Mouse (Mus musculus) erythroblast, adult 5-6 weeks (primary cell): Measurements from ENCODE around the gene Rpl21. TPM values are rescaled to one million over a fixed set of nuclear protein-coding genes. Genes with fewer than 3 reads are reported as not detected.

Source experiments
- ATAC-seq: replicated peaks from 2 replicates; pipeline ENCODE4 v1.8.0; 2016; ENCODE audit warnings: moderate number of reproducible peaks, mild to moderate bottlenecking, moderate TSS enrichment, inconsistent platforms; ENCODE audit not compliant: poor library complexity, low FRiP score, severe bottlenecking
- total RNA-seq, 2 experiments: library from RNA; stranded (forward) in 1 of 2; stranded (reverse) in 1 of 2; fragments of 150-400 nt in 1 of 2; fragments of 200-764, 138-1000 nt in 1 of 2; gene quantifications; 2 replicates each; pipeline versions ENCODE4 v1.2.3 to v1.2.4; 2015 to 2017; ENCODE audit warnings: low replicate concordance in 2 of 2

Rpl21 gene
- total RNA-seq (2015; ENCODE audit: low replicate concordance) (373 and 491 TPM in 2 replicates), total RNA-seq (2017; ENCODE audit: low replicate concordance) (439 and 475 TPM in 2 replicates)

DNA sequence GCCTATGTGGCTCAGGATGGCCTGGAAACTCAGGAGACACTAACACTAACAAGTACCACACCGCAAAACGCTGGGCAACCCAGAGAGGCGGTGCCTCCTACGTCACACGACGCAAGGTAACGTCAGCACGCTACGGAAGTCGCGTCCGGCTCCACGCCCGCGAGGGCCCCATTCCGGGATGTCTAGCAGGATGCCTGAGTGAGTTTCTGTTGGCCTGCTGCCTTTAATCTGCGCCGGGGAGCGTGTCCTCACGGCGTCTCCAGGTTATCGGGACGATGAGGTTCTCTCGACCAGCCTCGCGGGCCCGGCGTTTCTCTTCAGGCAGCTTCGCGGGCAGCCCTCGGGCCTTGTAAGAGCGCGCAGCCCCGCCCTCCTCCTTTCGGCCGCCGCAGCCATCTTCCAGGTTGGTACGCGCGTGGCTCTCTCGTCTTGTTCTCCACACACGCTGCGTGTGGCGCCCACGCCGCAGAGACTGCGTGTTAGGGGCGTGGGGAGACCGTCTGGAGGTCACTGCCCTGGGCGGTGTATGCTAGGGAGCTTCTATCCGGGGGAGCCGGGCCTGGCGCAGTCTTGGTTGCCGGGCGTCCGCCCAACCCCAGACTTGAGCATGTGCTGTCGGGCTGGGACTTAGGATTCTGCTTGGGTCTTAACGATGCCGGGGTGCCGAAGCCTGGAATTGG is at the start of gene Rpl21:
TSS of gene Rpl21 (plus strand) at position 122 of the 680 bp plus-strand sequence.
- ATAC-seq: peak; percentile 95

DNA sequence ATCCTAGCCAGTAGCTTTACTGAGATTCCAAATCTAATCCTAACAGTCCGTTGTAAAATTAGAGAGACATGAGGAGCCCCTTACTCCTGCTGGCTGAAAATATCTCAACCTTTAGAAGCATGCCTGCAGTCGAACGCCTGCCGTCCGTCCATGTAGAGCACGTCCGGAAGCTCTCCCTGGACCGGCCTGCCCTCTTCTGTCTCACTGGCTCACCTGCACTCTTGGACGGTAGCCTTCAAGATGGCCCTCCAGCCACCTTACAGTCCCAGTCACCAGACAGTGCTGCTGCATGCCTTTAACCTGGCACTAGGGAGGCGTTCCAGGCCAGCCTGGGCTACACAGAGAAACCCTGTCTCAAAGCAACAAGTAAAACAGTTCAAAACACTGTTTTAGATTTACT is 49.4 kb upstream of the Rpl21 start:
- ATAC-seq: no peak

DNA sequence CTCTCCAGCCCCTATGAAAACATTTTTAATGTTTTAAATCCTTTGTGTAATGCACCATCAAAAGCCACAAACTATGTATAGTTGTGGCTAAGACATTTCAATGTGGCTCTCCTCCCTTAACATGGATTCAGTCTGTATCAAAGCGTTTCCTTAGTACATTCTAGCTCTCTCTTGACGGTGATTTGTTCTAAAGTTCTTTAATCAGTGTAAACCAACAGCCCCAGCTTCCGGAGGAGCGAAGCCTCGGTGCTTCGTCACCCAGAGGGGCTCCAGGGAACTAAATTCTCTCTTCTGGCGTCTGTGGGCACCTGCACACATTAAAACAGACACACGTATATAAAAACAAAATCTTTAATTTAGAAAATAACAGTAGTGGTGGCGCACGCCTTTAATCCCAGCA is 48.8 kb upstream of the Rpl21 start:
- no peak for ATAC-seq

DNA sequence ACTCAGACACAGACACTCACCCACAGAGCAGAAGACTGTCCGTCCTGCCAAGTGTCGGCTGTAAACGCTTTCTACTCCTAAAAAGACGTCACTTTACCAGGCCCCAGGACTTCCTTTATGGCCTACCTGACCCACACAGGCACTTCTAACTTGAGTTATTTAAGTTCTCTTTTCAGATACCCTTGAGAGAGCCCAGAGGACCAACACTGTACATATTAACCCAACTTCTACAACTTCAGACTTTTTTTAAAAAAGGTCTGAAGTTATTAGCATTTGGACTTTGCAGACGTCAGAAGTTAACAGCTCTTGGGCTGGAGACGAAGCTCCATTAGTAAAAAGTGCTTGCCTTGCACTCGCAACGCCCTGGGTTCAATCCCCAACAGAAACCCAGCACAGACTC is 46.6 kb upstream of the Rpl21 start:
- ATAC-seq: no peak

DNA sequence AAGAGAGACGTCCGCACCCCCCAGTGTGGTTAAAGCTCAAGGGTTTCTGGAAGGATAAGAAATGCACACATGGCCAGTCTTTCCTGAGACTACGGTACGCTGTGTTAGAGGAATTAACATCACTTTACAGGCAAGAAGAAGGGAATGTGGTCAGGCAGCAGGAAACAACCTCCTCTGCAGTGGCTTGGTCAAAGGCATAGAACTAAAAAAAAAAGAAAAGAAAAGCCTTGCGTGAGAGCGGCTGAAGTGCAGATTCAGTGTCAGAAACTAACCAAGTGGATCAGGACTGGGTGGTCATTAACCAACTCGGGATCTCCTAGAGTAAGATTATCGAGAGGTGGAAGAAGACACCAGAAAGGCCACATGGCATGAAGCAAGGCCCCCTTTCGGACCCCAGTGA is 43.3 kb upstream of the Rpl21 start:
- ATAC-seq: no peak

DNA sequence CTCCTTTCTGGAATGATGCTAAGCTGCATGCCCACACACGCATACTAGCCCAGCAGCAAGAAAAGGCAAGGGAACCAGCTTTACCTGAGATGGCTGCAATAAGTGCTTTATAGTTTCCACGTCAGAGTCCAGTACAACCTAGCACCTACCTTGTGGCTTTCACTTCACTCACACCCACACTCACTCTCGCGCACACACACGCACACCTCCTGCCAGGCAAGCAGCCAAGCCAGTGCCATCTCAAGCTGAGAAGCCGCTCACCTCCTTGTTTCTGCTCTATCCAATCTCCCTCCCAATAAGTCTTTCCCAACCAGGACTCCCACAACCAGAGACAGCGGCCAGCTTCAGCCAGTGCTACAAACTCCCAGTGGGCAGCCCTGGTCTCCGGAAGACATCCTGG is 41.7 kb upstream of the Rpl21 start:
- no peak for ATAC-seq

DNA sequence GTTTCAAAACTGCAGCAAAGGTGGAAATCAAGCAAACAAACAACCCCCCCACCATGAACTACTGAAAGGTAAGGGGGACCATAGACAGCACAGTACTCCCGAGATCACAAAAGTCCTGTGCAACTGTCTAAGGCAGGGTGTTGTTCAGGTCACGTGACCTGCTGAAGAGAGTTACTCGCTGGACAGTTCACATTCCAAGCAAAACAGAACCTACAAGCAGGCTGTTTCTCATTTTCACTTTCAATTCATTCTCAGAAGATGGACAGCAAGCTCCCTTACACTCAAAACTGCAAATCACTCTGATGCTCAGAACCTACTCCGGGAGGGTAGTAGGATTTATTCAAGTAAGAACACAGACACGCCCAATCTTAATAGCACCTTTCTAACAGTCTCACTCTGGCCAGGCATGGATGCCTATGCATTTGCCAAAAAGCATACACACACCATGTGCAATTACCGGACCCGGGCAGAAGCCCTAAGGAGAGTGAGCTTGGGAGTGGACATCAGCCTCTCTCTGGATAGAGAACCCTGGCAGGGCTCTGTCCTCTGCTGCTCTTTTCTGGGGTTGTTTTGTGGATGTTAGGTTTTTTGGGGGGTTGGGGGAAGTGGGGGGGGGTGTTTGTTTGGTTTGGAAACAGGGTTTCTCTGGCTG is 40.4 kb upstream of the Rpl21 start:
- ATAC-seq: no peak

DNA sequence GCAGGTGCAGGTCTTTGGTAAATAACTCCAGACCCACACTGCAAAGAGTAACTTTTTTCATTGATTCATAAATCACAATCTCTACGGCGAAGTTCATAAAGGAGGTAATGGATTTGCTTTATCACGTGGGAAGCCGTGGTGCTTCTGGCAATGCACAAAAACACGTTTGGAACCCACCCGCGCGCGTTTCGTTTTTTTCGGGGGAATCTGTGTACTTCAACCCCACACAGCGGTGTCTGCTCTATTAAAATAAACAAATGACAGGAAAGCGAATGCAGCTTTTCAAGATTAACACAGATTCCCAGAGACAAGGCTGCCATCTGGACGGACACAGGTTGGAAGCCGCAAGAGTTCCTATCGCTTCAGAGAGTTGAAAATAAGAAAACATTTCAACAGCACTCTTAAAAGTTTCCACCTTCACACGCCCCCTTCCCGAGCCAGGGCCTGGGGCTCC is 39.0 kb upstream of the Rpl21 start:
- no peak for ATAC-seq

DNA sequence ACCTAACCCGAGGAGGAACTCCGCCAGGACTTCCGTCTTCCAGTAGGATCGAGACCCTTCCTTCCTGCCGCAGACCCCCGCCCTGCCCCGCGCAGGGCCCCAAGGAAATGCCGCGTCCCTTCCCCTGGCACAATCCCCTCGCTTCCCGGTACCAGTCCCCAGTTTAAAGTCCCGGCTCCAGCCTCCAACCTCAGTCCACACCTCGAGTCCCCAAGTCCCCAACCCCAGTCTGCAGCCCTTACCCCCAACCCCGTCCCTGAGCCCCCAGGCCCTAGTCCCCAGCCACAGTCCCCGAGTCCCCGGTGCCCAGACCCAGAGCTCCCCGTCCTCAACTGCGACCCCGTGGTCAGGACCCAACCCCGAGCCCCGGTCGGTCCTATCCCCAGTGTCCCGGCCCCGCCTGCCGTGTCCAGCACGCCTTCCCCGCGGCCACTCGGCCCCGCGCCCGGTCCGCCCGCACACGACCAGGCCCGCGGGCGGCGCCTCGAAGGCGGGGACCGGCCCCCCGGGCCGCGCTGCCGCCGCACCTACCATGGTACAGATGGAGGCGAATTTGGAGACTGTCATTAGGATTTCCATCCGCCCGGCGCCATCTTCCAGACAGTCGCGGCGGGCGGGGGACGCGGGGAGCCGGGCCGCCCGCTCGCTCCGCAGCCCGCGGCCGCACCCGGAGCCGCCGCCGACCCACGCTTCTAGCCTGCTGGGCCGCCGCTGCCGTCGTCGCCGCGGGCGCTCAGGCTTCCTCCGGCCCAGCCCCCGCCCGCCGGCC is 38.4 kb upstream of the Rpl21 start:
- ATAC-seq: 0 out of 2 replicates have a peak, but pooled peaks have one; percentile 3

DNA sequence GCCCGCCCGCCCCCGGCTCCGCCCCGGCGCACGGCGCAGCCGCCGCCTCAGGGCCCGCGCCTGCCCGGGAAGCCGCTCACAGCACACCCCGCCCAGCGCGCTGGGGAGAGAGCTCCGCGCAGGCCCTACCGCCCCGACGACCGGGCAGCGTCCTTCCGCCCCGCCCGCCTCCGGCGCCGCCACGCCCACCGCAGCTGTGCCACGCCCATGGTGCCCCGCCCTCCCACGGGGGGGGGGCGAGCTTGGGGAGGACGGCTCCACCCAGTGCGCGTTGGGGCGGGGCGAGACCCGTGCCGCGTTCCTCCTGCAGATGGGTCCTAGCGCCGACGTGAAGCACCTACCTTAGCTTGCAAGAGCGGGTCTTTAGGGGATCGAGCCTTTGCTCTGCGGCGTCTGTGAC is 37.8 kb upstream of the Rpl21 start, which contains the start of gene Usp12:
TSS of gene Usp12 (minus strand) at position 154 of the 400 bp plus-strand sequence.
- ATAC-seq: peak; percentile 93

DNA sequence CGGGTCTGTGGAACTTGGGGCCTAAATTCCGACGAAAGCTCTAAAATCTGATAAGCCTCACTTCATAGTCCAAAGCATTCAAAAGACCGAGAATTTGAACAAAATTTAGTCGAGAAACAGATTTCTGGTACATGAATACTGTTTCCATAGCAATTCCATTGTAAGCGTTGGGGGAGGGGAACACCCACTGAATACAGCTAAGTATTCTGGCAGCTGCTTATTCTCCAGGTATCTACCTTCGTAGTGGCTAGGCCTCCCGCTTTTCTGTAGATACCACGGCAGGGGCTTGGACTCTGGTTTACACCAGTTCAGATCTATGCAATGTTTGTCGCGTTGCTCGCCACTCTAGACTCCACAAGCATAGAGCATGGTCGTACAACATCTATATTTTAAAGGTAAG is 37.0 kb upstream of the Rpl21 start:
- no peak for ATAC-seq

DNA sequence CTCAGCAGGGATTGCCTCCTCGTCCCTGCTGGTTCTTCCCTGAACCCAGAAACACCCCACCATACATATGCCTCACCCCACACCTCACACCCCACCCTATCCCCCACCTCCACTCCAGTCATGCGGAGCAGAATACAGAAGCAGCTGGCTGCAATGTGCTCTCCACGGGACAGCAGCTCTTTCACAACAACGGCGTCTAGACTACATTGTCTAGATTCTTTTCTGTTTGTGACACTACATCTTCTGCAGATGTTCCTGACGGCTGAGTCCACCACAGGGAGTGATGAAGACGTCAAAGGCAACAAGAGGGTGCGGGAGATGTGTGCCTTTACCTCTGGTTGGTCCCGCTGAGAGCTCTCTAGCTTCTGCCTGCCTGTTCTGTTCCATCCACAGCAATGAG is 34.7 kb upstream of the Rpl21 start:
- ATAC-seq: no peak

DNA sequence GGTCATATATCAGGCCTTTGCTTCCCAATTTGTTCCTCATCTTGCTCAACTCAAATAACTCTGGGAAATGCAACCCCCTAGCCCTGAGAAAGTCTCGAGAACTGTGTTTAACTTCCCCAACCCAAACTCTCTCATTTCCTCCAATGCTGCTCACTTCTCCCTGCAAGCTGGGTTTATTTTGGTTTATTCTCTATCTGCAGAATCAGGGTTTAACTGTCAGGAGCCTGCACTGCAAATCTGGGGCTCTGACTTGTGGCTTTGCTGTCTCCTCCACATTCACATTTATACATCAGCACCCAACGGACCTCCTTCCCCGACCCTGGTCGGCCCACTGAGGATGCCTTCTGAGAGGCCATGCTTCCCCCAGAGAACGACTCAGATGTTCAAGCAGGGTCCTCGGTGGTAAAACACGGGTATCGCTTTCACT is 26.7 kb upstream of the Rpl21 start:
- ATAC-seq: no peak

DNA sequence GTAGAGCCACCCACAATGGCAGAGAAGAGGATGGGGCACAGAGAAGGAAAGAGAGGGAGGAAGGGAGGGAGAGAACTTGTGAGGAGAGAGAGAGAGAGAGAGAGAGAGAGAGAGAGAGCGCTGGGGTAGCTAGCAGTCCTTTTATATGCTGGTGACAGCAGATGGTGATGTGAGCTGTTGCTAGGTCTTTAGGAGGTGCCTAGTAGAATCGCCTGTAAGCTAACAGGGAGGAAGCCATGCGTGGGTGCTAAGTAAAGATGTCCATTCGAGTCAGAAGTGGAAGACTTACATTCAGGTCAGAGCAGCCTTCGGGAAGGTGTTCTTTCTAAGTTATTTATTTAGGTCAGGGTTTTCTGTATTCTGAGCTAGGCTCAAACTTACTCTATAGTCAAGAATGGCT is 22.7 kb upstream of the Rpl21 start:
- ATAC-seq: no peak

DNA sequence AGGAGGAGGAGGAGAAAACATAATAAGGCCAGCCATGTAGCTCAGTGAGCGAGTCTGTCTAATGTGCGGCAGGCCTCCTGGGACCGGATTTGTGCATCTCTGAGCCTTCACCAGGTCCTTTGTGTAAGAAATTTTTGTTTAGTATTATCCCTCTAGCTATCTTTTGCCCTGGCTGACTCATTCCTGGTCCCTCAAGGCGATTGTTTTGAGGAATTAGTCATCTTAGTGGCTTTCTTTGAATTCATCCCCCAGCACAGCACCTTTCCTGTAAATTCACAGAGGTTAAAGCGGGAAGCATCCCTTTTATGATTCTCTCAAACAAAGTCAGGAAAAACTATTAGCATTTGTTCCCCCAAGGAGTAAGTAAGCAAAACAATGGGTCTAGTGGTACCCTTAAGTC is 19.8 kb upstream of the Rpl21 start:
- no peak for ATAC-seq

DNA sequence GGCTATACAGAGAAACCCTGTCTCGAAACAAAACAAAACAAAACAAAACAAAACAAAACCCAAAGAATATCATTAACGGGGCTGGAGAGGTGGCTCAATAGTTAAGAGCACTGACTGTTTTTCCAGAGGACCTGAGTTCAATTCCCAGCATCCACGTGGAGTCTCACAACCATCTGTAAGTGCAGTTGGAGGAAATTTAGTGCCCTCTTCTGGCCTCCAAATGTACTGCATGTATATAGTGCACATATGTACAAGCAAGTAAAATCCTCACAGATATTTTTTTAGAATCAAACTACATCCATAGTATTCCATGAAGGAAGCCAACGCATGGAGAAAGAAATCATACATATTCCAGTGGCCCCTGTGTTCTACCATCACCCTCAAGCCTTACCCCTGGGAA is 19.3 kb upstream of the Rpl21 start:
- no peak; the same call in 1 of the 2 replicates for ATAC-seq

DNA sequence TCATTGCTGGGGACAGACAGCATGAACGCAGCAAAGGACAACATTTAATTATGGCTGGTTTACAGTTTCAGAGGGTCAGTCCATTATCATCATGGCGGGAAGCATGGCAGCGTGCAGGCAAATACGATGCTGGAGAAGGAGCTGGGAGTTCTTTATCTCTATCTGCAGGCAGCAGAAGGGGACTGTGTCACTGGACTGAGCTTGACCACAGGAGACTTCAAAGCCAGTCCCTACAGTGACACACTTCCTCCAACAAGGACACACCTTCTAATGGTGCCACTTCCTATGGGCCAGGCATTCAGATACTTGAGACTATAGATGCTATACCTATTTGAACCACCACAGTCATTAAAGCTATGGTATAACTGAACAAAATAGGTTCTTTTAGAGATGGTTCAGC is 17.3 kb upstream of the Rpl21 start:
- ATAC-seq: no peak

DNA sequence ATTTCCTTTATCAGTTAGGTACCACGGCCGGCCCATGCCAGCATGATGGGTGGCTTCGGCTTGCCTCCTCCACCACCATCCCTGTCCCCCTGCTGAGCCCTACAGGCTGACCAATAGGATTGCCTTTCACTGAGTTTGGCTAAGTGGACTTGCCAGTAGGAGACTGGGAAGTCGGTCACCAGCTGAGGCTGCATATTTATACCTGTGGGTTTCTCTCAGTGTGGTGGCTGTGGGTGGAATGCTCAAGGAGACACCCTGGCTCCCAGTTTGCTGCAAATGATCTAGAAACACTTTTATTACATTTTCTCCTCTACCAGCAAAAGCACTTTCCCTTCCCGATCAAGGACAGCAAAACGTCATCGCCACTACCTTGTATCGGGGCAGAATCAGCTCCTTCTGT is 15.1 kb upstream of the Rpl21 start:
- ATAC-seq: no peak

DNA sequence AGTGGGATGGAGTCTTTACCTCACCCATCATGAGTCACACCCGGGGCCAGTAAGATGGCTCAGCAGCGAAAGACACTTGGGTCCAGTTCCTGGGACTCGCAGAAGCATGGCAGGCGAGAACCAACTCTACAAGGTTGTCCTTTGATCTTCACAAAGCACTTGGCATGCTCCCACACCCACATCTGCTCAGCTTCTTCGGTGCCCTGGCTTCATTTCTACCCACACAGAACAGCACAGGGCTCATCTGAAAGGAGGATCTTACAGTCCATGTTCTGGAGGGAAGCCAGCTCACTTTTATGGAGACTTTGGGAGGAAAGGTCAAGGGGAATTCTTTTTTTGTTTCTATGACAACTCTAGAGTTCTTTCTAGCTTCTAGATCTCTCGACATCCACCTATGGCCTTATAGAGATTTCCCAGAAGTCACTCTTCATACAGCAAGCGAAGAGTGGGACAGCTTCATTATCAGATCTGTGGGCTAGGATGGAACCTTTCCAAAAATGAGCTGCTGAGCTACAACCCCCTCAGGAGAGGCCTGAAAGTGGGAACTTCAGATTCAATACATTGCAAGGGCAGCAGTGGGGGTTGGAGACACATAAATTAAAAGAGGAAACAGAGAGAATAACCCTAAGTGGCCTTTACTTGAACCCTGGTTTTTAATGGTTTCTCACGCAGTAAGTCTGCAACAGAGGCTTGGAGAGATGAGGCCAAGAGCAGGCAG is 13.6 kb upstream of the Rpl21 start:
- no peak for ATAC-seq

DNA sequence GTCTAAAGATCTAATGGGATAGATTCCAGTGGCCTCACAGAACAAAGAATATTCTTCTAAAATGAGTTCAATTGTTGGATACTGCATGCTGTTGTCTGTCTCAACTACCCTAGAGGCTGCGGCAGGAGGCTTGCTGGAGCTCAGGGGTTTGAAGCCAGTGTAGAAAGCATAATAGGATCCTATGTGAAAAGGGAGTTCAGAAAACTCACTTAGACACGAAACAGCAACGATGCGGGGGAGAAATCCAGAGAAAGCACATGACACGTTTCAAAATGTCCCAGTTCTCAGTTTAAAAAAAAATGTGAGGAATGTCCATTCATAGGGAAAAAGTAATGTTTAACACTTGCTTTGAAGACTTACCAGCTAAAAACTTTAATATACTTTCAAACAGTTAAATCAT is 9.7 kb upstream of the Rpl21 start:
- no peak for ATAC-seq
